Mouse (Mus musculus) neural tube, embryonic 15.5 days (tissue): ENCODE results near the gene Nek1. TPM values are rescaled to one million over a fixed set of nuclear protein-coding genes. Genes with fewer than 3 reads are reported as not detected.

Source experiments
- ATAC-seq: fragments of 200-750 bp; cut with Nextera tagmentation; 2 replicates; pipeline ENCODE4 v1.8.0; 2017; ENCODE audit warnings: mild to moderate bottlenecking, moderate TSS enrichment, moderate library complexity; ENCODE audit not compliant: low FRiP score
- H3K27ac ChIP-seq: fragments of 300-500 bp; sonication (generic); replicated peaks from 2 replicates; pipeline ENCODE4 v1.5.1; 2015; ENCODE audit warnings: mild to moderate bottlenecking, inconsistent platforms
- H3K27me3 ChIP-seq: fragments of 300-500 bp; sonication (generic); replicated peaks from 2 replicates; pipeline ENCODE4 v1.6.1; 2015; ENCODE audit warnings: inconsistent platforms
- H3K36me3 ChIP-seq: fragments of 300-500 bp; sonication (generic); 2 replicates; pipeline ENCODE4 v1.6.1; 2015; ENCODE audit warnings: inconsistent platforms
- H3K4me1 ChIP-seq: fragments of 300-500 bp; sonication (generic); 2 replicates; pipeline ENCODE4 v1.6.1; 2015; ENCODE audit warnings: inconsistent platforms
- H3K4me2 ChIP-seq: fragments of 300-500 bp; sonication (generic); 2 replicates; pipeline ENCODE4 v1.6.1; 2015; ENCODE audit warnings: inconsistent platforms, mild to moderate bottlenecking, moderate library complexity
- H3K4me3 ChIP-seq: fragments of 300-500 bp; sonication (generic); replicated peaks from 2 replicates; pipeline ENCODE4 v1.5.1; 2015; ENCODE audit warnings: mild to moderate bottlenecking, inconsistent platforms
- H3K9ac ChIP-seq: fragments of 300-500 bp; sonication (generic); replicated peaks from 2 replicates; pipeline ENCODE4 v1.6.1; 2015; ENCODE audit warnings: mild to moderate bottlenecking, inconsistent platforms
- H3K9me3 ChIP-seq: fragments of 300-500 bp; sonication (generic); replicated peaks from 2 replicates; pipeline ENCODE4 v1.6.1; 2016; ENCODE audit warnings: inconsistent platforms
- WGBS: fragments of 180-500 bp; shearing (Covaris S2); methylation state at CpG from one replicate; pipeline ENCODE4 v1.1.7; 2015; ENCODE audit warnings: mixed read lengths; 5-methylcytosine and 5-hydroxymethylcytosine counted together
- polyA plus RNA-seq: library from polyadenylated mRNA; unstranded; fragments of >200 nt; fragmentation: Nextera tagmentation; extraction: Ambion mirVana; gene quantifications from 2 replicates; pipeline ENCODE4 v1.2.1, GENCODE M21; 2015

Gene Nek1
- polyA plus RNA-seq, 1 experiment from 2014 or later = 29.3 TPM

DNA sequence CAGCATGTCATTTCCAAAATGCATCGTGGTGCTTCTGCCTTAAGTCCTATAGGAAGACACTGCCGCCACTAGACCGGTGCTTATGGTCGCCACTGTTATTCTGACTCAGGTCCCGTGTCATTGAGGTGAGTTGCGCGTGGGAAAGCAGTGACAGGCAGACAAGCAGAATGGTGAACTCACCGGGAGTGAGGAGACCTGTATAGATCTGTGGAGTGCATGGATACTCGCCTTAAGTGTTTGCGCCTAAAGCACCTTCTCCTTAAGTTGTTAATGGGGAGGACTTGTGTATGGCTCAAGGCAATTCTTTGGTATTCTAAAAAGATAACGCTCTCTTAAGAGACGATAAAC lies 618 bp downstream of the Nek1 start:
- H3K36me3 ChIP-seq = no peaks in the 10 kb centered on the region
- H3K4me2 ChIP-seq = peak overlapping the region; percentile 77
- H3K9ac ChIP-seq = peak overlapping the region; percentile 73
- WGBS = 6% methylated on average over 12 of the region's 12 CpGs
- no peaks in the 10 kb centered on the region for H3K27me3 ChIP-seq
- ATAC-seq = peak; percentile 18; the same call in 1 of the 2 replicates
- H3K27ac ChIP-seq = peak overlapping the region; percentile 94
- 0 out of 2 replicates have a peak, but pooled peaks cover 4% of the 10 kb centered on the region for H3K9me3 ChIP-seq
- H3K4me3 ChIP-seq = peak overlapping the region; percentile 89
- peaks cover 9% of the 10 kb centered on the region for H3K4me1 ChIP-seq

DNA sequence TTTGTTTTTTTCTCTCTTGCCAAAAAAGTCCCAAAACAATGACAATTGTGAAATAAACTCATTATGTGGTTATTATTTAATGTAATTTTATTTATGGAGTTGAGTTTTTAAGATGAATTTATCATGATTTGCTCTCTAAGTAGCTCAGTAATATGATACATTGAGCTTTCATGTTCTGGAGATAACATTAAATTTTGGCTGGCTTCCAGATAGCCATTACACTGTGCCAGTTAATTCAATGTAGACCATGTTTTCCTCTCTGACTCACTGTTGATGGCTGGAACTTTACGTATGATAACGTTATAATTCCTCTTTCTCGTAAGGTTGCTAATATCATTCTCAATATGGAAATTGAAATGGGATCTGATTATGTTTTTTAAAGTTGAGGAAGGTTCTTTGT lies 3.5 kb downstream of the Nek1 start:
- Histone ChIP-seq H3K9ac (no peak overlapping the region), H3K4me3 (no peak overlapping the region), H3K4me2 (no peak overlapping the region), H3K27ac (no peak overlapping the region), H3K36me3 (no peaks in the 10 kb centered on the region), H3K4me1 (peaks cover 9% of the 10 kb centered on the region), H3K9me3 (0 out of 2 replicates have a peak, but pooled peaks cover 6% of the 10 kb centered on the region), H3K27me3 (no peaks in the 10 kb centered on the region)
- WGBS = 90% methylated on average over 3 of the region's 3 CpGs
- no peak for ATAC-seq

DNA sequence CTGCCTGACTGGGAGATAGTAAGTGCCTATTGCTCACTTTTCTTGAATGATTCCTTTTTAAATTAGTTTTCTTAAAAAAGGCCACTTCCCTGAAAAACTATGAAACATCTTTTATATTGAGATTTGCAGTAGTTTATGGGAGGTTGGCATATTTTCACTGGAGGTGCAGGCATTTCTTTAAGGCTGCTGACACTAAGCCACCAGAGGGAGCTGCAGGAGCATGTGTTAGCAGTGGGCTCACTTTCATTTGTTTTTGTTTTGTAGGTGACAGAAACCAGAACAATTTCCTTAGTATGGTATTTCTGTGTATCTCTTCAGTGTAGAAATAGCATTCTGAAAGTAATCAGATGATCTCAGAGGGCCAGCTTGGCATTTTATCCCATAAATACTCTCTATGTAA lies 49.0 kb downstream of the Nek1 start:
- H3K9me3 ChIP-seq = no peaks in the 10 kb centered on the region
- no peak overlapping the region for H3K27ac ChIP-seq
- H3K4me3 ChIP-seq = no peak overlapping the region
- ATAC-seq = no peak
- no peak overlapping the region for H3K4me2 ChIP-seq
- no peaks in the 10 kb centered on the region for H3K4me1 ChIP-seq
- H3K36me3 ChIP-seq = peaks cover 2% of the 10 kb centered on the region
- H3K27me3 ChIP-seq = no peaks in the 10 kb centered on the region
- no peak overlapping the region for H3K9ac ChIP-seq

DNA sequence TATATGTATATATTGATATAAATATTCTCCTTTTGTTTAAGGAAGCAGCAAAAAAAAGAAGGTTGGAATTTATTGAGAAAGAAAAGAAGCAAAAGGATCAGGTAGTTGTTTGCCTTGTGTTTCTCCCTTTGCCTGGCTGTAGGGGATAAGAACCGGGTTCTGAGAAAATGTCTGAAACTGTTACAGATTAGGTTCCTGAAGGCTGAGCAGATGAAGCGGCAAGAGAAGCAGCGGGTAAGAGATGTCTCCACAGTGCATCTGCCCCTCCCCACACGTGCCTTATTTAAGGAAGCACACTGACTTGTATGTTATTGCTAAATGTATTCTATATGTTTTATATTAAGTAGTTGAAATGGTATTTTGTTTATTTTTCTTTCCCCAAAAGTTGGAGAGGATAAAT lies 50.9 kb downstream of the Nek1 start:
- ATAC-seq = no peak
- 85% methylated on average over 4 of the region's 4 CpGs for WGBS
- Histone ChIP-seq H3K27ac (no peak overlapping the region), H3K27me3 (no peaks in the 10 kb centered on the region), H3K4me3 (no peak overlapping the region), H3K36me3 (no peaks in the 10 kb centered on the region), H3K9ac (no peak overlapping the region), H3K4me1 (no peaks in the 10 kb centered on the region), H3K9me3 (no peaks in the 10 kb centered on the region), H3K4me2 (no peak overlapping the region)

DNA sequence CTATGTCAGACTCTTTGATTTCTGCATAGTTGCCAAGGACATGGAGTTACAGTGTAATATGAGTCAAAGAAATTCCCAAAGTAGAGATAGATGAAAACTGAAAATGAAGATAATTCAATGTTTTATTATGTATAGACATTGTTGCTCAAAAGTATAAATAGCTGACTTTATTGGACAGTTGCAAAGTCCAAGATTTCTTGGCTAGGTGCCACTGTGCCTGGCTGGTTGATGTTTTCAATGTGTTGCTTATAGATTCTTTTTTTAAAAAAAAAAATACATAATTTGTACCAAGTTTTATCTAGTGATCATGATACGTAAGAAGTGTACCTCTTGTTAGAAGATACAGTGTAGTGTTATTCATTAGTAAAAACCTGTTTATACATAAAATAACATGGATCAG lies 53.8 kb downstream of the Nek1 start:
- Histone ChIP-seq H3K27ac (no peak overlapping the region), H3K4me3 (no peak overlapping the region), H3K9ac (no peak overlapping the region), H3K27me3 (no peaks in the 10 kb centered on the region), H3K4me2 (no peak overlapping the region), H3K36me3 (peaks cover 9% of the 10 kb centered on the region; the same call in 1 of the 2 replicates), H3K9me3 (no peaks in the 10 kb centered on the region), H3K4me1 (no peaks in the 10 kb centered on the region)
- WGBS = 95% methylated on average over 1 of the region's 1 CpGs
- no peak for ATAC-seq

DNA sequence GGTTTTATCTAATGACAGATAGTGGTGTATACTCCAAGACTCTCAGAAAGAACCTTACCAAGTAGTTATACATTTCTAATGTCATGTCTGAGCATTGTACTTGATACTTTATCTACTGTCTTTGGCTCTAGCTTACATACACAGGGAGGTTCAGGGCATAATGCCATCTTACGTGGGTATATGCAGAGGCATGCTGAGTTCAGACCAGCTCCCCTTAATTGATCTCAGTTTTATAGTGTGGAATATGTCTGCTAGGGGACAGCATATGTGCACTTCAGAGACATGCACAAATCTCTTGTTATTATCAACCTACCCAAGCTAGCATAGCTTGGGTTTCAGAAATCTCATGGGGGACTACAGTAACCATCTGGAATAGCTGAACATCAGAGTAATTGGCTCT lies 60.0 kb downstream of the Nek1 start:
- Histone ChIP-seq H3K36me3 (peaks cover 9% of the 10 kb centered on the region; the same call in 1 of the 2 replicates), H3K4me3 (no peak overlapping the region), H3K9ac (no peak overlapping the region), H3K4me1 (peaks cover 4% of the 10 kb centered on the region; the same call in 1 of the 2 replicates), H3K27me3 (no peaks in the 10 kb centered on the region), H3K4me2 (no peak overlapping the region), H3K27ac (no peak overlapping the region), H3K9me3 (no peaks in the 10 kb centered on the region)
- peak; percentile 28; the same call in 1 of the 2 replicates for ATAC-seq
- WGBS = 43% methylated on average over 1 of the region's 1 CpGs

DNA sequence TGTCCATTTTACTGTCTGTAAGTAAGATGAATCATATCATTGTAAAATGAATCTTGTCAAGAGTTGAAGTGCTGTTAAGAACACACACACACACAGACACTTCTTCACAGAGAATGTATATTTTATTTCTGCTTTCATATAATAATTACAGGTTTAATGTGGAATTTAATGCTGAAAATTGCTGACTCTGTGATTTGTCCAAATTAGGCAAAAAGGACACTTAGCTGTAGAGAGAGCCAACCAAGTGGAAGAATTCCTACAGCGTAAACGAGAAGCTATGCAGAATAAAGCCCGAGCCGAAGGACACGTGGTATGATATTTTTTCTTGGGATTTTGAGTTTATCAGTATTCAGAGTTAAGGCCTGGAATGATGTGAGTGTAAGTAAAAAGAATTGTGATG lies 61.3 kb downstream of the Nek1 start:
- no peak overlapping the region for H3K4me3 ChIP-seq
- no peak for ATAC-seq
- no peaks in the 10 kb centered on the region for H3K27me3 ChIP-seq
- WGBS = 88% methylated on average over 5 of the region's 5 CpGs
- H3K27ac ChIP-seq = no peak overlapping the region
- peaks cover 9% of the 10 kb centered on the region; the same call in 1 of the 2 replicates for H3K36me3 ChIP-seq
- H3K4me1 ChIP-seq = peaks cover 4% of the 10 kb centered on the region; the same call in 1 of the 2 replicates
- no peak overlapping the region for H3K4me2 ChIP-seq
- no peak overlapping the region for H3K9ac ChIP-seq
- H3K9me3 ChIP-seq = no peaks in the 10 kb centered on the region

DNA sequence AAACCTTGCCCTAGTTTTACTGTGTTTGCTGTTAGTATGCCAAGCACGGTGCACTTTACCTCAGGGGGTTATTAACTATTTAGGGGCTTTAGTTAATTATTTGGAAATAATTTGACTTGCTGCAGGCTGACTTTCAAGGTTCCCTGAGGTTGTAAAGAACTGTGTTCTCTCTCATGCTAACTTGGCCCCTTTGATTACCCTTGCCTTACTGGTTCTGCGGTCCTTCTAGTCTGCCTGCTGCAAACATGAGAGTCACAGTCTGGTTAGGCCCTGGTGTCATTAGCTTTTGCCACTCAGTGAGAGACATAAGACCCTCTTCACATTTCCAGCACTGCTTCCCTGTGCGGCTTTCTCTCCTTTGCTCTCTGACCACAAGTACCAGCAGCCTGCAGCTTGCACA lies 64.0 kb downstream of the Nek1 start:
- ATAC-seq = no peak
- H3K4me3 ChIP-seq = no peak overlapping the region
- no peaks in the 10 kb centered on the region for H3K36me3 ChIP-seq
- H3K9me3 ChIP-seq = no peaks in the 10 kb centered on the region
- 36% methylated on average over 3 of the region's 3 CpGs for WGBS
- no peaks in the 10 kb centered on the region for H3K27me3 ChIP-seq
- H3K9ac ChIP-seq = no peak overlapping the region
- H3K4me2 ChIP-seq = no peak overlapping the region
- no peak overlapping the region for H3K27ac ChIP-seq
- H3K4me1 ChIP-seq = peaks cover 4% of the 10 kb centered on the region; the same call in 1 of the 2 replicates

DNA sequence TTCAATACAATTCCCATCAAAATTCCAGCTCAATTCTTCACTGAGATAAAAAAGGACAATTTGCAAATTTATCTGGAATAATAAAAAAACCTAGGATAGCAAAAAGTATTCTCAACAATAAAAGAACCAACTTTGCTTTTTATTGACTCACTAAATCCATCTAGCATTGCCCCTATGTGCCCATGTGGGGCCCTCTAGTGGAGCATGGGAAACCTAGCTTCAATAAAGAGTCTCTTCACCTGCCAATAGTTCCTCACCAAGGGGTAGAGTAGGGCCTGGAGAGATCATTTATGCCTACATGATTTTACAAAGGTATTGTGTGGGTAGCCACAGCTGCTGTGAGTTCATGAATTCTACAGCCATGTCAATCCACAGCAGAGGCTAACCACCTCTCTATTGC lies 66.1 kb downstream of the Nek1 start:
- Histone ChIP-seq H3K27me3 (no peaks in the 10 kb centered on the region), H3K4me1 (peaks cover 4% of the 10 kb centered on the region; the same call in 1 of the 2 replicates), H3K9ac (no peak overlapping the region), H3K27ac (no peak overlapping the region), H3K36me3 (peaks cover 3% of the 10 kb centered on the region; the same call in 1 of the 2 replicates), H3K9me3 (no peaks in the 10 kb centered on the region), H3K4me2 (no peak overlapping the region), H3K4me3 (no peak overlapping the region)
- ATAC-seq = no peak

DNA sequence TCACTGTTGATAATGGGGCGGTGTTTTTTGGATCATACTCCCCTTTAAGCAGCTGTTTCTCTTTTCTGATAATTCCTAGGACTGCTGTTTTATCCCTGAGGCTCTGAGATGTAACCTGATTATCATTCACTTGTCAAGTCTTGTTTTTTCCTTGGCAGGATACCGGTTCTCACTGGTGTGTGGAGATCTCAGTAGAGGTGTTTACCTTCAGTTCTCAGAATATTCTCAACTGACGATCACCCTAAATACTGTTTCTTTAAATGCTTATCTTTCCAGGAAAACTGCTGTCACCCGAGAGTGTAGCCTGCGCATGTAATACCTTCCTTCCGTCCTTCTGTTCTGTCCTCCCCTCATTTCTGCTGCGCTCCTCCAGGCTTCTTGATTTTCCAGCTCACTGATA lies 67.4 kb downstream of the Nek1 start:
- WGBS = 91% methylated on average over 7 of the region's 7 CpGs
- Histone ChIP-seq H3K27me3 (no peaks in the 10 kb centered on the region), H3K27ac (no peak overlapping the region), H3K9me3 (no peaks in the 10 kb centered on the region), H3K4me1 (peaks cover 4% of the 10 kb centered on the region; the same call in 1 of the 2 replicates), H3K4me2 (no peak overlapping the region), H3K36me3 (peaks cover 3% of the 10 kb centered on the region; the same call in 1 of the 2 replicates), H3K4me3 (no peak overlapping the region), H3K9ac (no peak overlapping the region)
- ATAC-seq = no peak

DNA sequence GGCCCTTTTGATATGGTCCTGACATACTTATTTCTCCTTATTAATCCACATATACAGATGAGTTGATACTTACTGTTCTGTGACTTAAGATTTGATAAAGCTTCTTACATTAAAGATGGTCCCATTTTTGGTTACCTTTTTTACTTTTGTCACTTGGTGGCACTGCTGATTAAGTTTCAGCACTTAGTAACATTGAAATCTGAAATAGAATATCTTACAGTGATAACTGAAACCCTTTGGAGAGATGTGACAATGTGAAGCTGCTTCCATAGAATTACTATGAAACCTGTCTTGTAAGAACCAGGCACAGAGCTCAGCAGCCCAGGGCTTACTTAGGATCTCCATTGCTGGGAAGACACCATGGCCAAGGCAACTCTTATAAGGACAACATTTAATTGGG lies 82.1 kb downstream of the Nek1 start:
- Histone ChIP-seq H3K4me2 (no peak overlapping the region), H3K9ac (no peak overlapping the region), H3K9me3 (no peaks in the 10 kb centered on the region), H3K36me3 (peaks cover 25% of the 10 kb centered on the region), H3K27ac (no peak overlapping the region), H3K4me1 (no peaks in the 10 kb centered on the region), H3K4me3 (no peak overlapping the region), H3K27me3 (no peaks in the 10 kb centered on the region)
- ATAC-seq = no peak

DNA sequence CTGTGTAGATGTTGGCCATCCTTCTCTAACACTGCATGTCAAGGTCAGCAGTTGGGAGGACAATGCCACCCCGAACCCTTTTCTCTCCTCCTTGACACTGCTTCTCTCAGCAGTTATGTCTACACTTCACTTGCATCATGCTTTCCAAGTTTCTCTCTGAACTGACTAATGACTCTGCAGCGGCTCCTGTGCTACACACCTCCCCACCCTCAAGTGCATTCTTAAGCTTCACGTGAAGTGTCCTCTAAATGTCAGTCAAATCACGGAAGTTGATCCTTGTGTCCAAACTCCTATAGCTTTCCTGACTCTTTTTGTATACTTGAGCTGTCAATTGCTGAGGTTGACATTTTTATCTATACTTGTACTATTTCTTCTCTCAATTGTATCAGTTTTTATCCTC lies 117.5 kb downstream of the Nek1 start:
- no peak for ATAC-seq
- WGBS = 98% methylated on average over 4 of the region's 4 CpGs
- Histone ChIP-seq H3K4me3 (no peak overlapping the region), H3K4me2 (no peak overlapping the region), H3K36me3 (peaks cover 18% of the 10 kb centered on the region), H3K4me1 (no peaks in the 10 kb centered on the region), H3K9ac (no peak overlapping the region), H3K27me3 (no peaks in the 10 kb centered on the region), H3K27ac (no peak overlapping the region), H3K9me3 (no peaks in the 10 kb centered on the region)

DNA sequence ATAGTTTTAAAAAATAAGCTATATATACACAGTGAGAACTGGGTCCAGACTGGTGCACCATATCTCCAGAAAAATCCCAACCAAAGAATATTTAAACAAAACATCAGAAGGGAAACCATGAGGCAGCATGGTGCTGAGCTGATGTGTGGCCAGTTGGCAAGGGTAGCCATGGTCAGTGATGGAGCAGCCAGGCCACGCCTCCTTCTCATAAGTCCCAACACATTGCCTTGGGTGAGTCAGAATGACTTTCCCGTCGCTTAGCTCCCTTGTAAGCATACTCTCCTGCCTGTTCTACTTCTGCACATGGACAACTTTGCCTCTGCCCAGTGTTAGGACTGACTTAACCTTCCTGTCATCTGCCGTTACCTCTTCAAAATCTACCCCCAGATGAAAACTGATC lies 118.9 kb downstream of the Nek1 start:
- H3K9ac ChIP-seq = no peak overlapping the region
- ATAC-seq = no peak
- no peaks in the 10 kb centered on the region for H3K27me3 ChIP-seq
- H3K4me1 ChIP-seq = no peaks in the 10 kb centered on the region
- peaks cover 14% of the 10 kb centered on the region for H3K36me3 ChIP-seq
- no peak overlapping the region for H3K4me2 ChIP-seq
- WGBS = 96% methylated on average over 4 of the region's 4 CpGs
- no peaks in the 10 kb centered on the region for H3K9me3 ChIP-seq
- H3K4me3 ChIP-seq = no peak overlapping the region
- H3K27ac ChIP-seq = no peak overlapping the region
